Mouse (Mus musculus): Measurements from ENCODE around the gene Atp5f1.
"Not testable (repeated sequence)": the region's sequence is repeated elsewhere in the genome, so short reads cannot be mapped to it uniquely, and the experiment has no call there.

Atp5f1 gene

DNA sequence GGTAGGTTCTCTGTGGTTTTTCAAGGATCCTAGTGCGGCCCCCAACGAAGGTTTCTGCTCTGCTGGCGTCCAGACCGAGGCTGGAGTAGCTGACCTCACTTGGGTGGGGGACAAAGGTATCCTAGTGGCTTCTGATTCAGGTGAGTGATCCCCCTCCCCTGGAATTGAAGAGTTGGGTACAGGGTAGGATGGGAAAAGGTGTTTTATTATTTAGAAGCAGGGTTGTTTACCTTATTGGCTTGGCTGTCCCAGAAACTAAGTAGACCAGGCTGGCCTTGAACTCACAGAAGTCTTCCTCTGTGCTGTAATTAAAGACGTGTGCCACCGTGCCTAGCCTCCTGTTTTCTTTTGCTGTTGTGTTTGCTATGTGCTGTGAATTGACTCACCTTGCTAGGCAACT lies at the start of gene Atp5f1:
Gene Atp5f1, minus strand, starts transcription at position 101 of the 400 bp plus-strand sequence.
- DNase-seq (ENCODE audit: low spot score): no peak

DNA sequence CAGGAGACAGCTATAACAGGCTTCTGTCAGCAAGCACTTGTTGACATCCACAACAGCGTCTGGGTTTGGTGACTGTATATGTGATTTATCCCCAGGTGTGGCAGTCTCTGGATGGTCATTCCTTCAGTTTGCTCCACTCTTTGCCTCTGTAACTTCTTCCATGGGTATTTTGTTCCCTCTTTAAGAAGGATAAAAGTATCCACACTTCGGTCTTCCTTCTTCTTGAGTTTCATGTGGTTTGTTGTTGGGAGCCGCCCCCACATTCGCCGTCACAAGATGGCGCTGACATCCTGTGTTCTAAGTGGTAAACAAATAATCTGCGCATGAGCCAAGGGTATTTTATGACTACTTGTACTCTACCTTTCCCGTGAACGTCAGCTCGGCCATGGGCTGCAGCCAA lies 43.5 kb upstream of the Atp5f1 start:
- not testable (repeated sequence) for DNase-seq (ENCODE audit: low spot score)

DNA sequence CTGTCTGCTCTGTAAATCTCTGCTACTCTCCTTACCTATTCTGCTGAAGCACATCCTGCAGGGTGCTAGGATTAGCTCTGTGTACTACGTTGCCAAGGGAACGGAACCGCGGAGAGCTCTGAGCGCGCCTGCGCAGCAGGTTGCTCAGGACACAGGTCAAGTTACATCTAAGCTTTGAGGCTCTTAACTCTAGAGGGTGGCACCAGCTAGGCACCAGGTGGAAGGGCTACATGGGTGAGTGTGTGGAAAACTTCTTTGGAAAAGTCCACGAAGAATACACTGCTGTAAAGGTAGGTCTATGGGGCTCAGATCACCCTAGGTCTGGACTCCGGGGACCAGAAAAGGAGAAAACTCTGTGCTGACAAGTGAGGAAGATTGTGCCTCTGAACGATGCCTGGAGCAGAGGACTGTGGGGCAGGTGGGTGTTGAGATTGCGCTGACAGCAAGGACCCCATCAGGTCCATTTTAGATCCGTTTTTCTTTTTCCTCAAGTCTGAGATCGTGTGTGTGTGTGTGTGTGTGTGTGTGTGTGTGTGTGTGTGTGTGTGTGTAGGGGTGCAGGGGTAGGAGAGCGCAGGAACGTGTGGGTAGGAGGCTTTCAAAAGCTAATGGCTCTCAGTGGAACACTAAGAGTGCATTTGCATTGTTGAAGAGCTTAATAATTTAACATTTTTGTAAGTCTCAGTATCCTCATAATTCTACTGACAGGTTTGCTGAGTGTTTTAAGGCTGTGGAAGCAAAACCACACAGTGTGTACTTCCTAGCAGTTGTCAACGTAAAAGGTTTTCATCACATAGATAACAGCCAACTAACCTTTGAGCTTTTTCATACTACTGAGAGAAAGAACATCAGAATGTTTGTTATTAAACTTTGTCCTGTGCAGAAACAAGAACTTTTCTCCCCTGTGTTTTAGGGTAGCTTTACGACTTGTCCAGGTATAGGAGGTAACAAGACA lies 41.8 kb upstream of the Atp5f1 start:
- DNase-seq (ENCODE audit: low spot score): no peak

DNA sequence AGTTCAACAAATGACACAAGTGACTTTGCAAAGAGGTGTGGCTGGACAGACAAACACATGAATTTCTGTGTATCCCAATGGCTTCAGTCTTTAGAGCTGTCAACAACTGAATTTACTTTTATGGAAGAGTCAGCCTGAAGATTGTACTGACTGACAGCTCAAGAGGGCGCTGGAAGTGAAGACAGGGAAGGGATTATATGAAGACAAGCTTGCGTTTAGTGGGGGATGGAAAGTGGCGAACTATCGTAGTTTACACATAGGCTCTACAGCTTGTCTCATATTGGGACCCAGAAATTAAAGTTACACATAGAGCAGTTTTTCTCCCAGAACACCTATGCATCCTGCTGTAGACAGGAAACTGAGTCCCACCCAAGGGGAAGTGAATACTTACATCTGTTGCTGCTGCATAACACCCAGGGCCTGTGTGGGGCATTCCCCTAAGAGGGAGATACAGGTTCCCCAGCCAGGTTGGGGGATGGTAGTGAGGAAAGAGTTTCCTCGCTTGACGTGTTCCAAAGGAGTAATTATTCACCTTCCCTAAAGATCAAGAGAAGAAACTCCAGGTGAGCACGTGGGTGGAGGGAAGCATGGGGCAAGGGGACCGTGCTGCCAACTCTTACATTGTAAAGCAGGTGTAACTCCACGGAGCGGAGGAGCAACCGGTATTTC lies 40.9 kb upstream of the Atp5f1 start:
- no peak for DNase-seq (ENCODE audit: low spot score)

DNA sequence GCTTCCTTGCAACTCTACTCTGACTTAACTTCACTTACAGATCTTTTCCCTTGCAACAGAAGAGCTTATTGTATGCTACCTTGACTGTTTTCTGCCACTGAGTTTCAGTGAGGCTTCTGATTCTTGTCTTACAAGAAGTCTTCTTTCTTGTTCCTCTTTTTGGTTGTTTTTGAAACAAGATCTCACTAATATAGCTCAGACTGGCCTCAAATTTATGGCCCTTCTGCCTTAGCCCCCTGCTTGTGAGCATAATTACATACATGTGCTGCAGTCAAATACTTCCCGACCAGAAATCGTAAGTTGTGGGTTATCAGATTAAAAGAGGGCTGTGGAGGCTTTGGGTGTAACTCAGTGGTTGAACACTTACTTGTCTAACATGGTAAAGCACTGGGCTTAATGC lies 34.8 kb upstream of the Atp5f1 start:
- no peak for DNase-seq (ENCODE audit: low spot score)

DNA sequence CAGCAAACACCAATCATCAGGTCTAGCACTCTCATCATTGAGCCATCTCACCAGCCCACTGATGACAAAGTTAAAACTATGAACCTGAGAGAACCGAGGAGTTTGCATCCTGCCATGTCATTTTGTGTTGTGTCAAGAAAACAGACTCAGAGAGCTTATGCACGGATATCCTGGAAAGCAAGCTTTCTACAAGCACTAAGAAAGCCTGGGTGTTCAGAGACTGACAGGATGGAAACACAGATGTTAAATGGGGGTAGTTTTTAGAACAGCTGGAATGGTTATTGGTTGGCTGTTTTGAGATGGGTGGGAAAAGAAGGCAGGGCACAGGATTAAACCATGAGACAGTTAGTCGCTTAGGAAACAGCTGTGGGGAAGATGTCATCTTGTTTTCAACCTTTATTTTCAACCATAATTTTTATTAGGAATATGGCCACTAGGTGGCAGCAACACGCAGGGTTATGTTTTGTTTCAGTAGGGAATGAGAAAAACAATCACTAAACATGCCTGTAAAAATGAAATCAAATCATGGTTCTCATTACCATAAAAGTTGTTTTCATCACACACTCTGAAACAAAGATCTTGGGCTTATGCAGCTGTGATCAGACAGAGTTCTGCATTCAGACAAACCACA lies 31.9 kb upstream of the Atp5f1 start:
- DNase-seq (ENCODE audit: low spot score): peak; percentile 53

DNA sequence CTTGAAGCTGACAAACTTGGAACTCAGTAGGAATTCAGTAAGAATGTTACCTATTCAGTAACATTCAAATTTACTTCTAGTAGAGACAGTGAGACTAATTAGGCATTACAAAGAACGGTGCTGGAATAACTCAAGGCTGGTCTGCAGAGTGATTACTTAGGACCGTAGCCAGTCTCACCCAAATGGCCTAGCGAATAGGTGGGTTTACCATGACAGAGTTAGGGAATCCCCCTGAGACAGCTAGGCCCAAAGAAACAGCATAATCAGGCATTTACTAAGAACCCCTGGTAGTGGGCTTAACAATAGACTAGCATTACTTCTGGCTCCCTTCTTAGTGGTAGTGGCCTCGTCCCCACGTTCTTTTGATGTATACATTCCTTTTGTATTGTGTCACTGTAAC lies 29.7 kb upstream of the Atp5f1 start:
- DNase-seq (ENCODE audit: low spot score): not testable (repeated sequence)

DNA sequence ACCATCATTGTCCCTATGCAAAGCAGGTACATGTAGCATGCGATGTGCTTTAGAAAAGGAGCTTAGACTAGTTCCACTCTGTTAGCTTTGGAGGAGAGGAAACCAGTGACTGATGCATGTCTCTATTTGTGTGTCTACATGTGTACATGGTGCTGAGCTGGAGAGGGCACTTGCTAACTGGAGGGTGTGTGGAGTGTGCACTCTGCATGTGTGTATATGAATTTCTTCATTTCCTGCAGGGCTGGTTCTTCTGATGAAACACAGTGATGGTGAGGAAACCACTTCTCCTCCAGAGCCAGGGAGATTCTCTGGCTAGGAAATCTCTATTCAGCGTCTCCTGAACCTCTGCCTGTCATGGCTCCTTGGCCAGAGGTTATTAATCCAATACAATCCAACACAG lies 14.3 kb upstream of the Atp5f1 start:
- DNase-seq (ENCODE audit: low spot score): no peak

DNA sequence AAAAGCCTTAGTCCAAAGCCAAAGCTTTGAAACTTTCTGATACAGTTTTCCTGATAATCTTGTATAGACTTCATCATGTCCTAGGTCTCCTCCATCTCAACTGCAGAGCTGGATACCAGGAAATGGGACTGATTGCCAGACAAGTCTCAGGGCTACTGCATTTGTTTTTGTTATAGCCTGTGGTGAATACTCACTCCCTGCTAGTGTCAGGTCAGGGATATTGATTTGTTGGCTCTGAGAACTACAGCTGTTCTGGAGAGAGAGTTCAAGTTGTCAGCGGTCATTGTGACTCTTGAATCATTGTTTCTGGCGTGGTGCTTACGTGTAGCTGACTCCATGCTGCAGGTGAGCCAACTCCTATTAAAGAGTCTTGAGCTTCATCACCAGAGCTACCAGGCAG lies 13.5 kb upstream of the Atp5f1 start, which contains the start of gene Ovgp1:
Gene Ovgp1, plus strand, starts transcription at position 301 of the 400 bp plus-strand sequence.
- DNase-seq (ENCODE audit: low spot score): no peak

DNA sequence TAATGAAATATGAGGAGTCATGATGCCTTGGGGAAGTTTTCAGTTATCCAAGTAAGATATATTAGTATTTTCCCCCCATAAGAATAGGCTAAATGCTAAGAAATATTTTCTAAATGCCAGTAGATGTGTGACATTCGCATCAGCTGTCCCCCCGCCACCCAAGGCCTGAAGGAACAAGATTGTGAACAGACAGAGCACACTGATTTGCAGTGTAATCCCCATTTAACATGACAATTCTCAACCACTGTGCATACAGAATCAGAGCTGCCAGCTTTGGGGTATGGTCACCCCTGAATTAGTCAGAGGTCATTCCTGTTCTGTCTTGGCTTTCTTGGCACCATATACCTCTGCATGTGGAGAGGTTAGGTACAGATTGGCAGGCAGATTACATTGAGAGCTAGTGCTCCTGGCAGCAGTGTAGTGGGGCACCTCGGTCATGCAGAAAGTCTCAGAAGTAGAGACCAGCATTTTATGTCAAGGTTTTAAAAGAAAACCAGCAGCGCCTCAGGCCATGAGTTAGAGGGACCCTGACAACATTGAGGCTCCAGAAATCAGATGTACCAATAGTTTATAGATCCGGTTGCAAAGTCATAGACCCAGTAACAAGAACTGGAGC lies 12.0 kb upstream of the Atp5f1 start:
- DNase-seq (ENCODE audit: low spot score): no peak

DNA sequence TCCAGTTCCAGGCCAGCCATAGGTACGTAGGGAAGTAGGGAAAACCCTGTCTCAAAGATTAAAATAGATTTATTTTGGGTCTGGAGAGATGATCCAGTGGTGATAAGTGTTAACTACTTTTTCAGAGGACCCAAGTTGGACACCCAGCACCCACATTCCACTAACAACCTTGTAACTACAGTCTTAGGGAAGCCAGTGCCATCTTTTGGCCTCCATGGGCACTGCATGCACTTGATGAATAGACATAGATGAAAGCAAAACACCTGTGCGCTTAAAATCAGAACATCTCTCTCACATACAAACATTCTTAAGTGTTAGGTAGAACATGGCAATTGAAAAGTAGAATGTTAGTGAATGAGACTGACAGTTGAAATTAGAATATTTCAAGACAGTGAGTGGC lies 801 bp upstream of the Atp5f1 start:
- no peak for DNase-seq (ENCODE audit: low spot score)

DNA sequence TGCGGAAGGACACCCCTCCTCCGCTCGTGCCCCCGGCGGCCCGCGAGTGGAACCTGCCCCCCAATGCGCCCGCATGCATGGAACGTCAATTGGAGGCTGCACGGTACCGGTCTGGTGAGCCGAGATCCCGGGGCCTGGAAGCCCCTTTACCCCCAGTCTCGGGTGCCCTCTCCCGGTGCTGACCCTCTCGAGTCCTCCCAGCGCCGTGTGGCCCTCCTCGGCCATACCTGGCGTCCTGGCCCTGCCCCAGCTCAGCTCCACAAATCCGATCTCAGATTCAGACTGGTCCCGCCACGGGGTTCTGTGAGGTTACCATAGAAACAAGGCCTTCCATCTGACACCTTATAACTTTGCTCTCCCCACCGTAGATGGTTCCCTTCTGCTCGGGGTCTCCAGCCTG lies 314 bp downstream of the Atp5f1 start:
- no peak for DNase-seq (ENCODE audit: low spot score)

DNA sequence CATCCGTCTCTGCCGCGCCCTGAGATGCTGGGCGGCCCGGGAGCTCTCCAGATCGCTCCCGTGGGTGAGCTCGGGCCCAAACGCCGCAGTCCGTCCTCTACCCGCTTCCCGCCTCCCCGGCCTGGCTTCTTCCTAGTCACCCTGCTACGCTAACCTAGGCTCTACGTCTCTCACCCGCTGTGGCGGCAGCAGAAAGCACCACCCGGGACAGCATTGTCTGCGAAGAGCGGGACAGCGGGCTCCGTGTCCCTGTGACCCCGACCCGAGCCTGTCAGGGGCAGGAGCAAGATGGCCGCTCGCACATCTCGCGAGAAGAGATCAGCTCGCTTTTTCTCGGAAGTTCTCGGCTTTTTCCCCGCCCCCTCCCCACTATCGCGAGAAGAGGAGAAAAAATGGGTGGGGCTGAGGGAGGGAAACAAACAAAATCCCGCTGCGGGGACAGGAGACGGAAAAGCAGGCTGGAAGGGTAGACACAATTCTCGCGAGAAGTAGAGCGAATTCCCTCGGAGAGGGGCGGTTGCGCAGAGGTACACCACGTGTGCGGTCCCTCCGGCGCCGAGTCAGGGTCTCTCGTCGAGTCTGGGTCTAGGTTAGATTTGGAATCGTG lies 822 bp downstream of the Atp5f1 start, which contains the start of gene Wdr77:
Gene Wdr77, plus strand, starts transcription at position 396 of the 607 bp plus-strand sequence.
- peak; percentile 93 for DNase-seq (ENCODE audit: low spot score)

DNA sequence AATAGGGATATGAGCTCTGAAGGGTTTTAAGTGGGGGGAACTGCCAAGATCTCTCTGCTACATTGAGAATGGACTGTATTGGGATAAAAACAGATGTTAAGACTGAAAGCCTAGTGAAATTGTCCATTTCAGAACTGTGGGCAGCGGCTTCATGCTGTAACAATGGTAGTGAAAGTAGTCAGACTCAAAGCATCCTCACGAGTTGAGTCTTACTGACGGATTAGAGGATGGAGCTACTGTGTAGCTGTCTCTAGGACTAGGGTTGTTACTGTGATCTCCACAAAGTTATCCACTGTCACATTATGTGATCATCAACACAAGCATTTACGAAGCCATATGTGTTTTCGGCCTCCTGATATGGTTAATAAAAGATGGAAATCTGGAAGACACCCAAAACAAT lies 1.7 kb downstream of the Atp5f1 start:
- DNase-seq (ENCODE audit: low spot score): no peak

DNA sequence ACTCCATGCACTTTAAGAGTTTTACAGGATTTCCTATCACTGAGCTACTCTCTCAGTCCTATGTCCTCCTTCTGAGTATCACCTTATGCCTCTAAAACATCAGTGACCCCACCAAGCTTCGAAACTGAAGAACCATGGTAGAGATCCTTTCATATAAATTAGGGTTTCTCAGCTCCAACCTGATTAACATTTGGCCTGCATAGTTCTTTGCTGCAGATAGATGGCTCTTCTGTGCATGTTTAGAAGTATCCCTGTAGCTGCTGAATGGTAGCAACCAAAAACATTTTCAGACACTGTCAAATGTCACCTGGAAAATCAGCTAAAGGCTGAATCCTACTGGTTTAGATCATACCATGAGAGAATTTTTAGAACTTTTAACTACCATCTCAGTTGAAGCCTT lies 2.7 kb downstream of the Atp5f1 start:
- no peak for DNase-seq (ENCODE audit: low spot score)

DNA sequence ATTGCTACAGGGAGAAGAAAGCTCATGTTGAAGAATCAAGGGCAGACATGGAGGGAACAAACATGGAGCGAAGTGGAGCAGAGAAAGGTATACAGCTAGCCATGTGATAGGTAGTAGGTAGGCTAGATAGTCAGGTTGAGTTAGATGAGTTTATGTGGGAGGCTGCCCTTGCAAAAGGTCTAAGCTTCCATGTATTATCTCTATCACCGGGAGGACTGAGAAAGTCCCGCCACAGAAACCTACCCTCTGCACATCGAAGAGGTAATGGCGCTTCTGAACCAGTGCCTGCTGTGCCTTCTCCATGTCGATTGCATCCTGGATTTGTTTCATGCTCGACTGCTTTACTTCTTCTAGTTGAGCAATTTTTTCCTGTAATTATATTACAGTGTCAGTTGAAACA lies 8.6 kb downstream of the Atp5f1 start:
- DNase-seq (ENCODE audit: low spot score): no peak

DNA sequence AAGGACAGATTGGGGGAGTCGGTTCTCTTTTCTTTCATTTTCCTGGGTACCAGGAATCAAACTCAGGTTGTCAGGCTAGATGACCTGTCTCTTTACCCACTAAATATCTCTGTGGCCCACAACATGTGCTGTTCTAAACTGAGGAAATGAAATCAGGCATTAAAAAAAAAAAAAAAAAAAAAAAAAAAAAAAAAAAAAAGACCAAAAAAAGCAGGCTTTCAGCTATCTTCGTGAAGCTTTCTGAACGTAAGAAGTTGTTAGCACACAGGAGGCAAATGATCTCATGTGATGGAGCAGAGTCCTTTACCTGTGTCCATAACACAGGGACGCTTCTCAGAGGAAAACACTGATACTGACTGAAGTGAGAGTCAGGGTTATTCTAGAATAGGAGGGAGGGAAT lies 23.8 kb downstream of the Atp5f1 start:
- no peak for DNase-seq (ENCODE audit: low spot score)

DNA sequence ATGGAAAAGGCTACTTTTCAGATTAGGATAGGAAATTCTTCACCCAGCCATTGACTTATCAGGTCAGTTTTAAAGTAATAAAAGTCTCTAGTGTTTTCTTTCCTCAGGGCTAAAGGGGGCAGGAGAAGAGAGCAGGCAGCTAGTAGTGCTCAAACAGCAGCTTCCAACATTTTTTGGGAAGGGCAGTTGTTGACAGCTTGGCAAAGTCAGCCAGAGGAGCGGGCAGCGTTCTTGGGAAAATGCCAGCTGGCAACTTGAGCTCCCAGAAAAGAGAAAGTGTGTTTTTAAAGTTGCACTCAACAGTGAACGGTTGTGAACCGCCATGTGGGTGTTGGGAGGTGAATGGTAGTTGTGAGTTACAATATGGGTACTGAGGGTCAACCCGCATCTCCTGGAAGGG lies 24.9 kb downstream of the Atp5f1 start:
- DNase-seq (ENCODE audit: low spot score): no peak

DNA sequence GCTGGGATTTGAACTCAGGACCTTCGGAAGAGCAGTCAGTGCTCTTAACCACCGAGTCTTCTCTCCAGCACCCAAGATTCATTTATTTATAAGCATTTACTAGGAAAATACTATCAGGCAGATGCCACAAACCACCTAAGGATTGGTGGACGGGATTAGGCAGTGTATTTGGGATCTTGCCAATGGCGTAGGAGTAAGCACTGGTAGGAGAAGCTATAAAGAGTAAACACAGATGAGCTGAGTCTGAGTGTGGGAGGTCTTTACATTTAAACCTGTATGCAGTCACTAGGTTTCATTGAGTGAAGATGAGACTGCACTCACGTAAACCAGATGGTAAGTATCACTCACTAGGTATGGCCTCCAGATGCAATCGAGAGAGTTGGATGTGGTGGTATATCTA lies 26.0 kb downstream of the Atp5f1 start:
- no peak for DNase-seq (ENCODE audit: low spot score)

DNA sequence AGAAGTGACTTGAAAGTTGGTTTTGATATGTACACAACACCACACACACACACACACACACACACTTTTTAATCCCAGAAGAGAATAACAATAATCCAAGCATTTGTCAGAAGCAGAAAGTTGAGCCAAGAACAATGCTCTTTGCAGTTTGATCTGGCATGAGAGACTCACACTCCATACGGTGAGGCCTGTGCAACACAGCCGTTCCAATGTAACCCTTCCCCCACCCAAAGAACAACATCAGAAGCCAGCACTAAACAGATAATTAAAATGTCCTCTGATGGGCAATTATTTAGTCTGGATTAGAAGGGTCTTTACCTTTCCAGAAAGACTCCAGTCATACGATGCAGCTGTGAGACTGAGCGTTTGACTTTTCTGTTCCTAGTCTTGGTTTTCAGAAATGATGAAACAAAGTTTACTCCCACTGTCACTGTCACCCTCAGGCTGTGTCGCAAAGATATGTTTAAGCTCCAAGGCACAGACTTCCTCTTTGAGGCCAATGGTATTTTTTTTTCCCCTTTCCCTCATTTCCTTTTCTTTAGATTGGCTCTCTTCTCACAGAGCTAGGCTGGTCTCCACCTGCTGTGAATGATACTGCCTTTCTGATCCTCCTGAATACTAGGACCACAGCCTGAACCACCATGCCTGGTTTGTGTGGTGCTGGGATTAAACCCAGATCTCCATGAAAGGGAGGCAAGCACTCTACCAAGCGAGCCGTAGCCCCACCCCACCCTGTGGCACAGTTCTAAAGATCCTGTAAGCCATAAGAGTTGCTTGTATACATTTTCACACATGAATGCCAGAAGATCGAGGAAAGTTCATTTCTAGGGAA lies 27.4 kb downstream of the Atp5f1 start, which contains the start of gene I830077J02Rik:
Gene I830077J02Rik, minus strand, starts transcription at position 425 of the 832 bp plus-strand sequence.
- no peak for DNase-seq (ENCODE audit: low spot score)

DNA sequence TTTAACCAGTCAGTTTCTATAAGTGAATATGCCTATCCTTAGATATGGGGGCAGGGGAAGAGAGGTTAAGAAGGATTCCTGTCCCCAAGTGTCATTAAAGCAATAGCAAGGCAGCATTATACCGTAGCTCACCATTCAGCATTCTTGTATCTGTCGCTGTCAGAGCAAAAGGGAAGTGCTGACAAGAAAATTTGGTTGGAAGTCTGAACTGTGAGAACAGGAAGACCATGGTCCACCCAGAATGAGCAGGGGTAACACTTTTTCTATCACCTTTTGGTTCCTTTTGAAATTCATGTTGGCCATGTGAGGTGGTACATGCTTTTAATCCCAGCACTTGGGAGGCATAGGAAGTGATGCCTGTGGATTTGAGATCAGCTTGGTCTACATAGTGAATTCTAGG lies 28.8 kb downstream of the Atp5f1 start:
- DNase-seq (ENCODE audit: low spot score): no peak

All from urinary bladder, postnatal 25 days (tissue).